Mouse (Mus musculus): ENCODE measurements around the gene Cacna1f.

Cacna1f gene

GRCm38 (mm10) chrX:7632560-7632959, 25.7 kb downstream of the Cacna1f start:
- DNase-seq (ENCODE audit: low spot score in 2 of 2): no peak

GRCm38 (mm10) chrX:7635101-7635500, 28.2 kb downstream of the Cacna1f start:
- DNase-seq (ENCODE audit: low spot score in 2 of 2): no peak

- peak; percentile 75 for DNase-seq (ENCODE audit: low spot score in 2 of 2)
Observed at GRCm38 (mm10) chrX:7638401-7639091, 31.7 kb downstream of the Cacna1f start, which contains the start of gene Syp. Syp (plus strand) TSS chrX:7638471.

GRCm38 (mm10) chrX:7639536-7640325, 32.8 kb downstream of the Cacna1f start:
- DNase-seq (ENCODE audit: low spot score in 2 of 2): no peak

DNA sequence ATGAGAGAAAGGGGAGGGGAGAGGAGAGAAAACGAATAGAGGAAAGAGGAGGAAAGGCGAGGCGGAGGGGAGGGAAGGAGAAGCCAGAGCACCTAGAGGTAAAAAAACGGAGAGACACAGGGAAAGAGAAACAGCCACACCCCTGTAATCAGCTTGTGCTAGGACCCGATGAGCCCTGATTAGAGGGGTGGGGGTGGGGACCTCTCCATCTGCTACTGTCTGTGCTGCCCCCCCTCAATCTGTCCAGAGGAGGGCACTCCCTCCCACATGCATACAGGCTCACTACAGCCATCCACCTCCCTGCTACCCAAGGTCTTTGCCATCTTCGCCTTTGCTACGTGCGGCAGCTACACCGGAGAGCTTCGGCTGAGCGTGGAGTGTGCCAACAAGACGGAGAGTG, 33.9 kb downstream of the Cacna1f start:
- DNase-seq (ENCODE audit: low spot score in 2 of 2): no peak

DNA sequence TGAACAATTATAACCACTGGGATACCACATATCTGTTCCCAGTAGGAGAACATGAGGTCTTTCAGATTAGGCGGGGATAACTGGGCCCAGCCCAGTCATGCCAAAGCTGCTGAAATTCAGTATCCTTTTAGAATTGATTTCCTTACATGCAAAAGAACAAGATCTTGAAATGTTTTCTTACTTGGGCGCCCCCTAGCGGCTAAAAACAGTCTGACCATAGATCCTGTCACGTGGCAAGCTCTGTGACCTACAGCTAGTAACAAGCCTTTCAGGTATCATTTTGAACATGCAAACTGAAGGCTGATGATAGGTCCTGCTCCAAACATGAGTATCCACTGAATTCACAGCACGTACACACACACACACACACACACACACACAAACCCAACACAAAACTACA, 38.5 kb downstream of the Cacna1f start:
- DNase-seq (ENCODE audit: low spot score in 2 of 2): peak; percentile 57 to 73

DNA sequence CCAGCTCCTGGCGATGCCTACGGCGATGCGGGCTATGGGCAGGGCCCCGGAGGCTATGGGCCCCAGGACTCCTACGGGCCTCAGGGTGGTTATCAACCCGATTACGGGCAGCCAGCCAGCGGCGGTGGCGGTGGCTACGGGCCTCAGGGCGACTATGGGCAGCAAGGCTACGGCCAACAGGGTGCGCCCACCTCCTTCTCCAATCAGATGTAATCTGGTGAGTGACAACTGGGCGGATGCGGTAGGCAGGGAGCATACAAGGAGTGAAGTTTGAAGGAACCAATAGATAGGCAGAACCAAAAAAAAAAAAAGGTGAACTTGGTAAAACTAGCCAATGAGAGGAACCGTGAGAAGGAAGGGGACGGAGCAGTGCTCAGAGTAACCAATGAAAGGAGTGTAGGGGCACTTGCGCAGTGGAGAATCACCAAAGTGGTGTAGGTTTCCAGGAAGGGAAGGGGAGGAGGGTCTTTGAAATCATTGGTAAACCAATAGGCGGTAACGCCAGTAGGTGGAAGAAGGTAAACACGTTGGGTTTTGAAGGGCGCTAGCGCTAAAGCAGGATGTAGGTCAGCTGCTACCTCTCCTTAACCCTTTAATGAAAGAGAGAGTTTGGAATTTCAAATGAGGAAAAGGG, 41.9 kb downstream of the Cacna1f start:
- DNase-seq (ENCODE audit: low spot score in 2 of 2): peak; percentile 50 to 74

DNA sequence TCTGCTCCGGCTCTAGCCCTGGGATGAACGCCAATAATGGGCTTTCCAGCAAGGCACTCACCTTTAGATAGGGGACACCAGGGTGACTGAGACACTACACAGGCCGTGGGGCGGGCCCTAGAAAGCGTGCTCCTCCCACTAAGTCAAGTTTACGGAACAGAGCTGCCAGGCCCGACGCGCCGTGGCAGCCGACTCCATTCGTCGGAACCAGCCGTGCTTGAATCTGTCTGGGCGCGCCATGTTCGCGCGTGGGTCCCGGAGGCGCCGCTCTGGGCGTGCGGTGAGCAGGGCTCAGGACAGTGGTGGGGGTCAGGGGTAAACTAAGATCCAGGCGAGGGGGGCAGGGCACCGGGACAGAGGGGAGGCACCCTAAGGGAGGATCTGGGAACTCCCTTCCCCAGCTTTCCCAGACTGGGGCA, 50.3 kb downstream of the Cacna1f start, which contains the start of gene Prickle3:
TSS of gene Prickle3 (plus strand) at position 40 of the 419 bp plus-strand sequence.
- DNase-seq (ENCODE audit: low spot score in 2 of 2): no peak

- DNase-seq (ENCODE audit: low spot score in 2 of 2): no peak
Observed at GRCm38 (mm10) chrX:7658031-7658784, 51.3 kb downstream of the Cacna1f start.

DNA sequence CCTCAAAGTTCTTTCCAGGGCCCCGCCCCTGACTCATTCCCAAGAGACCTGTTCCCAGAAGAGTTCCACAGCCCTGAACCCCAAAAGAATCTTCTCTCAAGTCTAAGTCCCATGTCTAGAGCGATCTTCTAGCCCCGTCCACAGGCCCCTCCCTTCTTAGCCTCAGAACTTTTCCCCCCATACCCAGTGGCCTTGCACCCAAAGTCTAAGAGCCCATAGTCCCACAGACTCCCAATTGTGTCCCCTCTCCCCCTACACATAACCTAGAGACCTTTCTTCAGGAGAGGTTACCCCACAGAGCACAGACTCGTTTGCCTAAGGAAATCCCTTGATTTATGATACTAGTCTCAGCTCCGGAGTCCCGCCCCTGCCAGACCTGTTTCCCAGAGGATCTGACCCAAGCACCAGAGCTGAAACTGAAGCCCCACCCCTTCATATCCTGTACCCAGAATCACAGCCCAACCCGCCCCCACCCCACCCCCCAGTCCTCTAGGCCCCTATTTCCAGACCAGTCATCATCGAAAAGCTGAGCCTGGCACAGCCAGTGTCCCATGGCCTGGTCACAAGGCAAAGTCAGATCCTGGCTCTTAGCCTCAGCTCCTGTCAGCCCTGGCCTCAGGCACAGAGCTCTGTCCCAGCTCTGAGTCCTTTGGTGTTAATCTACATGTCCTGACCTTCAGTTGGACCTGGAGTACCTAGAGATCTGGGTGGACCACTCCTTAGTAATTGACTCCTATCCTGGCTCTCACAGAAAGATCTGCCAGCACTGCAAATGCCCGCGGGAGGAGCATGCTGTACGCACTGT, 52.1 kb downstream of the Cacna1f start:
- no peak for DNase-seq (ENCODE audit: low spot score in 2 of 2)

- DNase-seq (ENCODE audit: low spot score in 2 of 2): no peak
Observed at GRCm38 (mm10) chrX:7661086-7661485, 54.2 kb downstream of the Cacna1f start.

GRCm38 (mm10) chrX:7662936-7663335, 56.1 kb downstream of the Cacna1f start:
- no peak for DNase-seq (ENCODE audit: low spot score in 2 of 2)

DNA sequence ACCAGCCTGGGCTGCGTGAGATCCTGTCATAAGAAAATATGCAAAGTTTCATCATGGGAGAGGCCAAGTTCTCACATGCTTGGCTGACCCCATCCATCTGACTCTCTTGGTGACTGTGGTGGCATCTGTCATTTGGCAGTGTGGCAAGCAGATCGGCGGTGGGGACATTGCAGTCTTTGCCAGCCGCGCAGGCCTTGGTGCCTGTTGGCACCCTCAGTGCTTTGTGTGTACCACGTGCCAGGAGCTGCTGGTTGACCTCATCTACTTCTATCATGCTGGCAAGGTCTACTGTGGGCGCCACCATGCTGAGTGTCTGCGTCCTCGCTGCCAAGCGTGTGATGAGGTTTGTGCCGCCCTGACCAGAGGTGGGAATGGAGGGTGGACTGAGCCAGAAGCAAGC, 57.9 kb downstream of the Cacna1f start:
- no peak for DNase-seq (ENCODE audit: low spot score in 2 of 2)

DNA sequence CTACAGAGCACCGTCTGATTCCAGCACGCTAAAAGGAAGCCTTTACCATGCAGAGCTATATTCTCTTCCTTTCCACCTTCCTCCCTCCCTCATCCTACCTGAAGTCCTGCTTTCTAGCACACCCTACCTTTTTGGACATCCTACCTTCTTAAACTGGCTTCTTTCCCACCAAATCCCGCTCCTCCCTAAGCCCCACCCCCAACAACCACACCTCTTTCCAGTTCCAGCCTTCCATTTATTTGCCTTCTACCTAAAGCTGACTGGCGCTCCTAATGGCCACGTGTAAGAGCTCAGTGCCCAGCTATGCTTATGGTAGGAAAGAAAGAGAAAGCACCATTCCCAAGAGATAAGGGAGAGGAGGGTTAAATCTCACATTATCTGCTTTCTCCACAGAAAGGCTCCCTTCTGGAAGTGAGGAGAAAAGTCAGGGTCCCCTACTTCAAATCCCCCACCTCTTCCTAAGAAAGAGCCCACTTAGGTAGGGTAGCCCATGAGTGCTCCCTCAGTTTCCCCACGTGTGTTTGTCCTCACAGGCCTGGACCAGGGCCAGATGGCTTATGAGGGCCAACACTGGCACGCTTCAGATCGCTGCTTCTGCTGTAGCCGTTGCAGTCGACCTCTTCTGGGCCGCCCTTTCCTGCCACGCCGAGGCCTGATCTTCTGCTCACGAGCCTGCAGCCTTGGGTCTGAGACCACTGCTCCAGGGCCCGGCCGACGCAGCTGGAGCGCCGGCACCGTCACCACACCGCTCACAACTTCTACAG, 59.0 kb downstream of the Cacna1f start:
- DNase-seq (ENCODE audit: low spot score in 2 of 2): no peak

- DNase-seq (ENCODE audit: low spot score in 2 of 2): peak in 1 of 2 experiments; percentile 33
Observed at GRCm38 (mm10) chrX:7670390-7670881, 63.6 kb downstream of the Cacna1f start.

GRCm38 (mm10) chrX:7670921-7671623, 64.2 kb downstream of the Cacna1f start, which contains the start of gene Plp2:
Plp2 (minus strand) TSS chrX:7671390.
- DNase-seq (ENCODE audit: low spot score in 2 of 2): no peak

- no peak for DNase-seq (ENCODE audit: low spot score in 2 of 2)
Observed at GRCm38 (mm10) chrX:7672739-7673138, 65.9 kb downstream of the Cacna1f start.

GRCm38 (mm10) chrX:7673578-7674281, 66.8 kb downstream of the Cacna1f start:
- no peak for DNase-seq (ENCODE audit: low spot score in 2 of 2)

Data from frontal cortex, postnatal 14 days (tissue).